Mouse (Mus musculus) G1E (cell line): ENCODE measurements at regions not wholly inside any gene's neighbourhood (a gene's known extent, or its start where the extent isn't known, plus 50 kb on each side); places are given as distances from the start of the nearest gene placed in this dataset.

Experiments used
- ATAC-seq: 2 replicates; pipeline ENCODE4 v1.8.0; 2016; ENCODE audit warnings: mild to moderate bottlenecking; ENCODE audit not compliant: insufficient number of reproducible peaks, poor library complexity, low FRiP score, severe bottlenecking; ENCODE audit errors: extremely low read depth
- DNase-seq: peaks from one replicate; pipeline ENCODE4 v3.0.0; 2012; ENCODE audit warnings: low spot score
- H3K27me3 ChIP-seq: 2 replicates; pipeline ENCODE4 v1.6.1; 2012; ENCODE audit warnings: mild to moderate bottlenecking, low read length, inconsistent platforms; ENCODE audit not compliant: insufficient read depth
- H3K36me3 ChIP-seq: replicated peaks from 2 replicates; pipeline ENCODE3; 2012; ENCODE audit warnings: mild to moderate bottlenecking, inconsistent platforms
- H3K4me1 ChIP-seq: 2 replicates; pipeline ENCODE4 v1.6.1; 2012; ENCODE audit warnings: low read depth, low read length, inconsistent platforms, mixed read lengths; ENCODE audit not compliant: insufficient read depth
- H3K4me3 ChIP-seq: 2 replicates; pipeline ENCODE4 v1.5.1; 2012; ENCODE audit warnings: low read depth, mild to moderate bottlenecking, inconsistent platforms, low read length, moderate library complexity, mixed read lengths
- H3K9me3 ChIP-seq: replicated peaks from 2 replicates; pipeline ENCODE4 v1.6.1; 2012; ENCODE audit warnings: inconsistent platforms
- CTCF ChIP-seq: IDR thresholded peaks from 2 replicates; pipeline ENCODE4 v1.5.1; 2012; ENCODE audit warnings: low read depth, low read length, inconsistent platforms, mixed read lengths
- GATA1 ChIP-seq: IDR thresholded peaks from 2 replicates; pipeline ENCODE4 v1.6.1; 2012; ENCODE audit warnings: borderline replicate concordance, low read length, inconsistent platforms, mixed read lengths
- GATA2 ChIP-seq: IDR thresholded peaks from 2 replicates; pipeline ENCODE4 v1.6.1; 2012; ENCODE audit warnings: low read depth, low read length, inconsistent platforms, borderline replicate concordance
- POLR2AphosphoS5 ChIP-seq: IDR thresholded peaks from 2 replicates; pipeline ENCODE4 v1.6.1; 2012; ENCODE audit warnings: low read depth, low read length, inconsistent platforms; ENCODE audit not compliant: insufficient replicate concordance
- TAL1 ChIP-seq: conservative IDR thresholded peaks from 2 replicates; pipeline ENCODE4 v1.6.1; 2012; ENCODE audit warnings: low read depth, low read length, inconsistent platforms, mixed read lengths

- DNase-seq (no peak), ATAC-seq (no peak)
- H3K4me1 ChIP-seq, result no peaks in the 10 kb centered on the region
- no peak overlapping the region for H3K4me3 ChIP-seq
- H3K27me3 ChIP-seq, result peaks cover 2% of the 10 kb centered on the region; the same call in 1 of the 2 replicates
- H3K36me3 ChIP-seq, result no peaks in the 10 kb centered on the region
- no peak for TF ChIP-seq TAL1
- no peak for TF ChIP-seq GATA1
- no peak for TF ChIP-seq CTCF
- TF ChIP-seq GATA2, result no peak
- TF ChIP-seq POLR2AphosphoS5, result no peak
- H3K9me3 ChIP-seq, result no peaks in the 10 kb centered on the region
These were observed 161.2 kb downstream of the Tmx1 start for GRCm38 (mm10) chr12:70614101-70614500.

DNA sequence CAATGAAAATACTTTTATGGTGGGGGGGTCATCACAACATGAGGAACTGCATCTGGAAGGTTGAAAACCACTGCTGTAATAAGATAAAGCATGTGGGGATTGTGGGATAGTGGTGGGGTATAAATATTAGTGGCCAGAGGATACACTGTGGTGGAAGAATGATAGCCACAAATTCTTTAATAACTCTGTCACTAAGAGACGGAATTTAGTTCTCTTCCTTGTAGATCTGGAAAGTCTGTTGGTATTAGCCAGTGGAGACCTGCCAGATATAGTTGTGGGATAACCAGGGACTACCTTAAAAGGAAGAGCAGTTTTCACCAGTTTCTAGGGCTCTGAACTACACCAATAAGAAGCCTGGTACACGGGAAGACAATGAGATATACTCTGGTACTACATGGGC is 161.8 kb downstream of the Tmx1 start:
- no peaks in the 10 kb centered on the region for H3K4me1 ChIP-seq
- no peak overlapping the region for H3K4me3 ChIP-seq
- peaks cover 2% of the 10 kb centered on the region; the same call in 1 of the 2 replicates for H3K27me3 ChIP-seq
- H3K36me3 ChIP-seq, result no peaks in the 10 kb centered on the region
- DNase-seq (no peak), ATAC-seq (no peak)
- TF ChIP-seq POLR2AphosphoS5 (no peak), CTCF (no peak), TAL1 (no peak), GATA2 (no peak), GATA1 (no peak)
- no peaks in the 10 kb centered on the region for H3K9me3 ChIP-seq

- Histone ChIP-seq H3K9me3 (no peaks in the 10 kb centered on the region), H3K36me3 (no peaks in the 10 kb centered on the region), H3K4me1 (no peaks in the 10 kb centered on the region), H3K27me3 (peaks cover 2% of the 10 kb centered on the region; the same call in 1 of the 2 replicates), H3K4me3 (no peak overlapping the region)
- TF ChIP-seq POLR2AphosphoS5 (no peak), GATA2 (no peak), TAL1 (no peak), CTCF (no peak), GATA1 (no peak)
- DNase-seq, result no peak
- no peak for ATAC-seq
These were observed 162.2 kb downstream of the Tmx1 start for GRCm38 (mm10) chr12:70615123-70615522.

- ATAC-seq (no peak), DNase-seq (no peak)
- H3K4me1 ChIP-seq, result no peaks in the 10 kb centered on the region
- no peaks in the 10 kb centered on the region for H3K9me3 ChIP-seq
- no peak overlapping the region for H3K4me3 ChIP-seq
- TF ChIP-seq CTCF (no peak), POLR2AphosphoS5 (no peak), TAL1 (no peak), GATA1 (no peak), GATA2 (no peak)
- H3K36me3 ChIP-seq, result no peaks in the 10 kb centered on the region
- H3K27me3 ChIP-seq, result peaks cover 2% of the 10 kb centered on the region; the same call in 1 of the 2 replicates
These were observed 163.2 kb downstream of the Tmx1 start for GRCm38 (mm10) chr12:70616049-70616448.

GRCm38 (mm10) chr12:70616487-70616886 is 163.6 kb downstream of the Tmx1 start:
- DNase-seq, result no peak
- TF ChIP-seq POLR2AphosphoS5 (no peak), TAL1 (no peak), CTCF (no peak), GATA2 (no peak), GATA1 (no peak)
- no peaks in the 10 kb centered on the region for H3K4me1 ChIP-seq

DNA sequence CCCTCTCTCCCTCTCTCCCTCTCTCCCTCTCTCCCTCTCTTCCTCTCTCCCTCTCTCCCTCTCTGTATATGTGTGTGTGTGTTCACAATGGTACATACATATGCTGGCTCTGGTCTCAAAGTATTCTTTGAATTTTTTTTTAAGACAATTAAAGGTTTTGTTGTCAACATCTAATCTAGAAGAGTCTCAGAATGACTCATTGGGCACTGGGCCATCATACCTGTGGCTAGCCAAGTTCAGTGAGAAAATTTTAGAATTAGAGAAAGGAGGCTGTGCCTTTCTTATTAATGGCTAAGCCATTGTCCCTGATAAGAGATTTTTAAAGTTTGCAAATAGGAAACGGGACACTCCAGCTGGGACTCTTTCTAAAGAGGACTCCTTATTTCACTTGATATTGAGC is 164.1 kb downstream of the Tmx1 start:
- Histone ChIP-seq H3K4me1 (no peaks in the 10 kb centered on the region), H3K27me3 (peaks cover 2% of the 10 kb centered on the region; the same call in 1 of the 2 replicates), H3K36me3 (no peaks in the 10 kb centered on the region), H3K9me3 (no peaks in the 10 kb centered on the region), H3K4me3 (no peak overlapping the region)
- ATAC-seq (no peak), DNase-seq (no peak)
- TF ChIP-seq GATA2 (no peak), TAL1 (no peak), CTCF (no peak), POLR2AphosphoS5 (no peak), GATA1 (no peak)

More at GRCm38 (mm10) chr12:70616487-70616886, 163.6 kb downstream of the Tmx1 start:
- Histone ChIP-seq H3K9me3 (no peaks in the 10 kb centered on the region), H3K4me3 (no peak overlapping the region), H3K27me3 (peaks cover 2% of the 10 kb centered on the region; the same call in 1 of the 2 replicates), H3K36me3 (no peaks in the 10 kb centered on the region)
- no peak for ATAC-seq
